Mouse (Mus musculus): Measurements from ENCODE around the gene S100g. TPM values are rescaled to one million over a fixed set of nuclear protein-coding genes. Genes with fewer than 3 reads are reported as not detected.

S100g gene
- polyA plus RNA-seq, 1 experiment from 2014 or later: 0.50 TPM

DNA sequence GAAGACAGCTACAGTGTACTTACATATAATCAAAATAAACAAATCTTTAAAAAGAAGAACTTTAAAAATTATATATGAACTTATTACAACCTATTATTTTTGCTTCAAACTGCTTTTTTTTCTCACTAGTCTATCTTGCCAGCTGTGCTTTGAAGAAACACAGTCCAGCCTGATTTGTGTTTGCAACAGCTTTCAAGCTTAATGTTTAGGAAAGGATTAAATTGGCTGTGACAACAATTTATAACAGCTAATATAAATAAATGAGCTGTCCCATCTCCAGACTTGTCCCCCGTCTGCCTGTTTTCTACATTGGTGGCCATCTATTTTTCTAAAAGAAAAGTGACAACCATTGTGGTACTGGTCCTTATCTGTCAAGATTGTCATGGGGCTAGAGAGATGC, 22.4 kb downstream of the S100g start:
- Histone ChIP-seq H3K9ac (replicated peaks; ENCODE audit: low read depth, low read length) (no peak overlapping the region), H3K27me3 (ENCODE audit: control insufficient read depth, insufficient read depth, low read length) (no peaks in the 10 kb centered on the region), H3K9me3 (ENCODE audit: control insufficient read depth, low read length) (no peaks in the 10 kb centered on the region), H3K4me1 (ENCODE audit: control insufficient read depth, insufficient read depth, low read length) (no peaks in the 10 kb centered on the region), H3K4me3 (ENCODE audit: low read depth, low read length) (no peak overlapping the region), H3K4me2 (ENCODE audit: low read depth, low read length) (no peak overlapping the region), H3K36me3 (ENCODE audit: control insufficient read depth, insufficient read depth, low read length) (no peaks in the 10 kb centered on the region), H3K27ac (ENCODE audit: low read depth, low read length) (no peak overlapping the region)
- 77% methylated on average over 1 of the region's 1 CpGs for WGBS
- no peak for ATAC-seq (ENCODE audit: low read depth)

DNA sequence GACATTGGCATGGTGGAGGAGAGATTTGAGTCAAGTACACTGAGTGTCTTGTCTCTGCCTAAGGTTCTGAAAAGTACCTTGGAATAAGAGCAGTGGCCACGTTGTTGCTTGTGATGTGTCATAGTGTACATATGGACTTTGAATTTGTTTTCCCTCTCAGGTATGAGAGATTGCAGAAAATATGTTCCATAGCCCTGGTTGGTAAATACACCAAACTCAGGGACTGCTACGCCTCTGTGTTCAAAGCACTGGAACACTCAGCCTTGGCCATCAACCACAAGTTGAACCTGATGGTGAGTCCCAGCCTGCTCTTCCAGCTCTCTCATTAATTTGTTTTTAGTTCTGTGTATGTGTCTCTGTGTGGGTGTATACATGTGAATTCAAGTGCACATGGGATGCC, 32.9 kb downstream of the S100g start:
- Histone ChIP-seq H3K27ac (ENCODE audit: low read depth, low read length) (no peak overlapping the region), H3K4me2 (ENCODE audit: low read depth, low read length) (no peak overlapping the region), H3K9ac (replicated peaks; ENCODE audit: low read depth, low read length) (no peak overlapping the region), H3K4me3 (ENCODE audit: low read depth, low read length) (no peak overlapping the region), H3K36me3 (ENCODE audit: control insufficient read depth, insufficient read depth, low read length) (0 out of 2 replicates have a peak, but pooled peaks cover 4% of the 10 kb centered on the region), H3K9me3 (ENCODE audit: control insufficient read depth, low read length) (no peaks in the 10 kb centered on the region), H3K27me3 (ENCODE audit: control insufficient read depth, insufficient read depth, low read length) (no peaks in the 10 kb centered on the region), H3K4me1 (ENCODE audit: control insufficient read depth, insufficient read depth, low read length) (no peaks in the 10 kb centered on the region)
- 100% methylated on average over 2 of the region's 2 CpGs for WGBS
- ATAC-seq (ENCODE audit: low read depth): no peak

DNA sequence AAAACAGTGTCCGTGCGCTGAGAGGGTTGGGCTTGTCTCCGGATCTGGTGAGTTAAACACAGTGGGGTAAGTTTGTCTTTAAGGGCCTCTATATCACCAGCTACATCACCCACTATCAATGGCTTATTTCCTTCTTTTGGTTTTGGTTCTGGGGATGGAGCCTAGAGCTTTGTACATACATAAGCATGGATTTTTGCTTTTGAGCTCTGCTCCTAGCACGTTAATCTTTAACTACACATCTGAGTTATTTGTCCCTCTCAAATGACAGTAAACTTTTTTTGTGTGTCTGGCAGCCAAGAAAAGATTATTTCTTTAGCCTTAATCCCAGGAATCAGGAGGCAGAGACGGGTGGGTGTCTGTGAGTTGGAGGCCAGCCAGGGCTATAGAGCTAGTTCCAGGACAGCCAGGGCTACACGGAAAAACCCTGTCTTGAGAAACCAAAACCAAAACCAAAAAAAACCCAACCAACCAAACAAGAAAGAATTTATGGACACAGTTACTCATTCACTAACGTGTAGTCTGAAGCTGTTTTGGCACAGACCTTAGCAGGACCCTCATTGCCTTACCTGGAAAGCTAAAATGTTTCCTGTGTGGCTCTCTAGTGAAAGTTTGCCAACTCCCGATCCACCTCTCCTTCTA, 42.8 kb downstream of the S100g start:
- H3K4me2 ChIP-seq (ENCODE audit: low read depth, low read length): no peak overlapping the region
- no peak for ATAC-seq (ENCODE audit: low read depth)
- no peaks in the 10 kb centered on the region for H3K36me3 ChIP-seq (ENCODE audit: control insufficient read depth, insufficient read depth, low read length)
- WGBS: 90% methylated on average over 8 of the region's 8 CpGs
- no peak overlapping the region for H3K9ac ChIP-seq (replicated peaks; ENCODE audit: low read depth, low read length)
- H3K27me3 ChIP-seq (ENCODE audit: control insufficient read depth, insufficient read depth, low read length): no peaks in the 10 kb centered on the region
- H3K9me3 ChIP-seq (ENCODE audit: control insufficient read depth, low read length): no peaks in the 10 kb centered on the region
- no peaks in the 10 kb centered on the region for H3K4me1 ChIP-seq (ENCODE audit: control insufficient read depth, insufficient read depth, low read length)
- no peak overlapping the region for H3K4me3 ChIP-seq (ENCODE audit: low read depth, low read length)
- H3K27ac ChIP-seq (ENCODE audit: low read depth, low read length): no peak overlapping the region

DNA sequence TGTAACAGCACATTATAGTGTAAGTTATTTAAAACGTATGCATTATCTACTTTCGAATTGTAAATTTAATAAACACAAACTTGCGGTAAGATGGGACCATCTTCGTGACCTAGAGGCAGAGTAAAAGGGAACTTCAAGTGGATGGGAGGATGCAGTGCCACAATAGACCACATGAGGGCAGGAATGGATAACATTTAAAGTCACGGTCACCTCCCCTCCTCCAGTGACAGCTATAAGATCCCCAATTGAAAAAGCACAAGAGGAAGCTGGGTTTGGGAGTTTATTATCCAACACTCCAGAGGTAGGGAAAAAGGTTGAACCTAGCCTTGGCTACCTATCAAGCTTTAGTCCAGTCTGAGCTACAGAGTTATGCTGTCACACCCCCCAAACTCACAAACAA, 48.7 kb downstream of the S100g start:
- no peak for ATAC-seq (ENCODE audit: low read depth)
- Histone ChIP-seq H3K36me3 (ENCODE audit: control insufficient read depth, insufficient read depth, low read length) (no peaks in the 10 kb centered on the region), H3K9ac (replicated peaks; ENCODE audit: low read depth, low read length) (no peak overlapping the region), H3K27ac (ENCODE audit: low read depth, low read length) (no peak overlapping the region), H3K27me3 (ENCODE audit: control insufficient read depth, insufficient read depth, low read length) (no peaks in the 10 kb centered on the region), H3K4me3 (ENCODE audit: low read depth, low read length) (no peak overlapping the region), H3K4me1 (ENCODE audit: control insufficient read depth, insufficient read depth, low read length) (no peaks in the 10 kb centered on the region), H3K4me2 (ENCODE audit: low read depth, low read length) (no peak overlapping the region), H3K9me3 (ENCODE audit: control insufficient read depth, low read length) (no peaks in the 10 kb centered on the region)
- WGBS: 37% methylated on average over 5 of the region's 5 CpGs

DNA sequence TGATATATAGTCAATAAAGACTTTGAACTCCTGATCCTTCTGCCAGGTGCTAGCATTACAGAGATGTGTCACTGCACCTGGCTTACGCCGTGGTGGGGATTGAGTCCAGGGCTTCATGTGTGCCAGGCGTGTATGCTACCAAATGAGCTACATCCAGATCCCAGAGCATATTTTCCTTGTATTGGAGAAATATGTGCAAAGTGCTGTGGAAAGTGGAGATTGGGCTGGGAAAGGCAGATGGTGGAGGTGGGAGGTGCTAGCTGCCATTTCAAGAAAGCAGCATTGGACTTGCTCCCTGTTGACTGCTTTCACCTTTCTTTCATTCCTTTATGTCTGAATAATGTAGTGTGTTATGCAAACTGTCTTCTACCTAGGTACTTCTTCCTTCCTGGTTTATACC, 50.7 kb downstream of the S100g start:
- Histone ChIP-seq H3K27ac (ENCODE audit: low read depth, low read length) (no peak overlapping the region), H3K4me2 (ENCODE audit: low read depth, low read length) (no peak overlapping the region), H3K9me3 (ENCODE audit: control insufficient read depth, low read length) (no peaks in the 10 kb centered on the region), H3K9ac (replicated peaks; ENCODE audit: low read depth, low read length) (no peak overlapping the region), H3K27me3 (ENCODE audit: control insufficient read depth, insufficient read depth, low read length) (no peaks in the 10 kb centered on the region), H3K36me3 (ENCODE audit: control insufficient read depth, insufficient read depth, low read length) (no peaks in the 10 kb centered on the region), H3K4me3 (ENCODE audit: low read depth, low read length) (no peak overlapping the region), H3K4me1 (ENCODE audit: control insufficient read depth, insufficient read depth, low read length) (no peaks in the 10 kb centered on the region)
- 89% methylated on average over 3 of the region's 3 CpGs for WGBS
- no peak for ATAC-seq (ENCODE audit: low read depth)

Other genes starting within 250 kb of the S100g start
- gene Rbbp7, start 204.2 kb downstream of the S100g start, polyA plus RNA-seq (2014; fragmentation: Nextera tagmentation; extraction: Ambion mirVana): 200 and 215 TPM in 2 replicates
- gene Txlng, start 135.1 kb downstream of the S100g start, polyA plus RNA-seq (2014; fragmentation: Nextera tagmentation; extraction: Ambion mirVana): 13.6 and 15.0 TPM in 2 replicates
- gene Syap1, start 76.2 kb downstream of the S100g start, polyA plus RNA-seq (2014; fragmentation: Nextera tagmentation; extraction: Ambion mirVana): 34.6 and 39.5 TPM in 2 replicates
- 93.3 and 101 TPM in 2 replicates for gene Ctps2, start 63.4 kb downstream of the S100g start, polyA plus RNA-seq (2014; fragmentation: Nextera tagmentation; extraction: Ambion mirVana)